8 mouse cellular contexts compared by ENCODE assay signal in the genomic region with DNA sequence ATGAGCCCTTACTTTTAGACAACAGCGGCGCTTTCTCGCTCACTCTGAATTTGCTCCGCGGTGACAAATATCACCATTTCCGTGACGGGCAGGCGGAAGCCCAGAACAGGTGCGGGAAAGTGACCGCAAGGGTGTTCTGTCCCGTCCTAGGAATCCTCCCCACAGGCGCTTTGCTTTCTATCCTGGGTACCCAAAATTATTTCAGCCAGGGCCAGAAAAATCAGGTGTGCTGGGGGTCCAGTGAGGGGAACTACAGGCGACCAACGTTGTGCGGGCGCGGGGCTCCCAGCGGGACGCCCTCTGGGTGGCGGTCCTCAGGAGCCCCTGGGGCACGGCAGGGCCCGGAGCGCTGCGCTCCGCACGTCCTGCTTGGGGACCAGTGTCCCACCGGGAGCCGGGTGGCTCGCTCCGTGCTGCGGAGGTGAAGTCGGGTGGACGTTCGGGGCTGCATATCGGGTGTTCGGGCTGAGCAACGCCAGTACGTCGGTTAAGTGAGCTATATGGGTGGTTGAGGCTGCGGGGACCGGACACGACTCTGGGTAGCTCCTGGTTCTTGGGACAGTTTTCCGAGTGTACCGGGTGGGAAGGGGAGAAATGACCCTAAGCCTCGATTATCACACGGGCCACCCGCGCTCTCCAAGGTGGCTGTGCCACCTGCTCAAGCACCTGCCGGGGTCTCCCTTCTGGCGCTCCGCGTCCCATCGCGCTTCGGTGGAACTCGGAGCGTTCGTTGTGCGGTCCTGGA.
DNase-seq lines count a peak whose midpoint lies in the region; ATAC-seq and TF ChIP-seq lines count a peak whose summit lies in the region.

No protein-coding gene starts in this region.

- TF ChIP-seq POLR2A in olfactory bulb, adult 2 months (IDR thresholded peaks at IDR 0.05; ENCODE audit: insufficient read depth, low read depth, low read length), result no peak

- ATAC-seq in forebrain, embryonic 13.5 days, result no peak
- no peak for ATAC-seq in limb, embryonic 13.5 days (ENCODE audit: low FRiP score, low read depth)

- no peaks in the 10 kb centered on the region for H3K36me3 ChIP-seq in forebrain, embryonic 13.5 days (ENCODE audit: poor library complexity, severe bottlenecking)
- H3K36me3 ChIP-seq in limb, embryonic 13.5 days, result no peaks in the 10 kb centered on the region

- H3K27me3 ChIP-seq in forebrain, embryonic 13.5 days, result peaks cover 91% of the 10 kb centered on the region
- H3K27me3 ChIP-seq in limb, embryonic 13.5 days, result peaks cover 99% of the 10 kb centered on the region

- H3K4me1 ChIP-seq in forebrain, embryonic 13.5 days, result peaks cover 23% of the 10 kb centered on the region
- peaks cover 13% of the 10 kb centered on the region for H3K4me1 ChIP-seq in limb, embryonic 13.5 days
- peaks cover 30% of the 10 kb centered on the region for H3K4me1 ChIP-seq in olfactory bulb, adult 2 months (ENCODE audit: control insufficient read depth, insufficient read depth, low read length)

- no peak for TF ChIP-seq CTCF in layer of hippocampus, adult 2 months (conservative IDR thresholded peaks at IDR 0.05)
- TF ChIP-seq CTCF in olfactory bulb, adult 2 months (IDR thresholded peaks at IDR 0.05; ENCODE audit: insufficient read depth, low read depth, low read length), result no peak

- H3K9me3 ChIP-seq in forebrain, embryonic 13.5 days (replicated peaks), result no peaks in the 10 kb centered on the region
- no peaks in the 10 kb centered on the region for H3K9me3 ChIP-seq in limb, embryonic 13.5 days

- H3K27ac ChIP-seq in layer of hippocampus, adult 2 months, result no peak overlapping the region
- no peak overlapping the region for H3K27ac ChIP-seq in forebrain, embryonic 13.5 days
- no peak overlapping the region for H3K27ac ChIP-seq in limb, embryonic 13.5 days
- no peak overlapping the region for H3K27ac ChIP-seq in olfactory bulb, adult 2 months (ENCODE audit: insufficient read depth, low read depth, low read length)

- no peak for DNase-seq in layer of hippocampus, adult 2 months (ENCODE audit: low spot score in 2 of 2)
- no peak for DNase-seq in layer of hippocampus, adult 9-10 months (ENCODE audit: low spot score)
- no peak for DNase-seq in left cerebral cortex, adult 11 months (ENCODE audit: low spot score)
- no peak for DNase-seq in gastrocnemius, postnatal 4 days (ENCODE audit: low spot score in 2 of 2)
- no peak for DNase-seq in layer of hippocampus, postnatal 25 days (ENCODE audit: extremely low spot score in 1 of 2, low spot score in 1 of 2)

- H3K9ac ChIP-seq in forebrain, embryonic 13.5 days, result no peak overlapping the region; the same call in 1 of the 2 replicates
- peak overlapping the region; percentile 56; the same call in 1 of the 2 replicates for H3K9ac ChIP-seq in limb, embryonic 13.5 days

- peak overlapping the region; percentile 77 for H3K4me2 ChIP-seq in forebrain, embryonic 13.5 days
- peak overlapping the region; percentile 81 for H3K4me2 ChIP-seq in limb, embryonic 13.5 days (replicated peaks)

- H3K4me3 ChIP-seq in layer of hippocampus, adult 2 months, result peak overlapping the region; percentile 72
- peak overlapping the region; percentile 47 for H3K4me3 ChIP-seq in forebrain, embryonic 13.5 days
- peak overlapping the region; percentile 48 for H3K4me3 ChIP-seq in limb, embryonic 13.5 days
- peak overlapping the region; percentile 49 for H3K4me3 ChIP-seq in olfactory bulb, adult 2 months (ENCODE audit: insufficient read depth, low read depth, low read length)

- WGBS in forebrain, embryonic 13.5 days, result 1% methylated on average over 59 of the region's 59 CpGs
- WGBS in limb, embryonic 13.5 days, result 2% methylated on average over 59 of the region's 59 CpGs
- 2% methylated on average over 59 of the region's 59 CpGs for WGBS in olfactory bulb, adult 2 months
